Mouse (Mus musculus) G1E-ER4 (cell line): ENCODE data around the gene Ccr2. TPM values are rescaled to one million over a fixed set of nuclear protein-coding genes. Genes with fewer than 3 reads are reported as not detected.

ENCODE experiments used
- GATA1 ChIP-seq: IDR thresholded peaks from one replicate; pipeline ENCODE4 v1.8.0; 2012; ENCODE audit warnings: low read length, inconsistent platforms
- polyA plus RNA-seq: library from polyadenylated mRNA; stranded (reverse); fragments of >175 nt; gene quantifications from 2 replicates; pipeline ENCODE4 v1.2.3, GENCODE M21; 2012

The Ccr2 gene
- polyA plus RNA-seq, 1 experiment = not detected

- TF ChIP-seq GATA1 = no peak
These were observed 10.2 kb downstream of the Ccr2 start for GRCm38 (mm10) chr9:124111997-124112396.

- peak; percentile 49 for TF ChIP-seq GATA1
These were observed 11.0 kb downstream of the Ccr2 start for GRCm38 (mm10) chr9:124112591-124113239.

DNA sequence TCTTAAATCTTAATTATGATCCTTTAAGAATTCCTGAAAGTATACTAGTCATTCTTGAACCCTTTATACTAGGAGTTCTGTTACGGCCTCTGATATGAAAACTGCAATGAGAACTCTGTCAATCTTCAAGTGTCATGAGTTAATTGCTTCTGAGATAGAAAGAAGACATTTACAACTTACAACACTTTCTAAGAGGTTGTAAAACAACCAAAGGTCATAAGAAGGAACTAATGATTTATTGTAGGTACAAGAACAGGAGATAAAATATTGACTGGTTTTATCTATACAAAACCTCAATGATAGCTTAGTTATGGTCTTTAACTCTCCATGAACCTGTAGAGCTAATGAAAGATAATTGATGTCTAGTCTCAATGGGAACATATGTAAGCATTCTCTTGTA lies 12.0 kb downstream of the Ccr2 start:
- TF ChIP-seq GATA1 = no peak

- no peak for TF ChIP-seq GATA1
These were observed 16.7 kb downstream of the Ccr2 start for GRCm38 (mm10) chr9:124118489-124118888.

- TF ChIP-seq GATA1 = no peak
These were observed 19.8 kb downstream of the Ccr2 start, which contains the start of gene Ccr5 for GRCm38 (mm10) chr9:124121387-124122184. Gene Ccr5 (plus strand): TSS chr9:124121543.

GRCm38 (mm10) chr9:124125576-124125975 lies 23.8 kb downstream of the Ccr2 start:
- TF ChIP-seq GATA1 = no peak

DNA sequence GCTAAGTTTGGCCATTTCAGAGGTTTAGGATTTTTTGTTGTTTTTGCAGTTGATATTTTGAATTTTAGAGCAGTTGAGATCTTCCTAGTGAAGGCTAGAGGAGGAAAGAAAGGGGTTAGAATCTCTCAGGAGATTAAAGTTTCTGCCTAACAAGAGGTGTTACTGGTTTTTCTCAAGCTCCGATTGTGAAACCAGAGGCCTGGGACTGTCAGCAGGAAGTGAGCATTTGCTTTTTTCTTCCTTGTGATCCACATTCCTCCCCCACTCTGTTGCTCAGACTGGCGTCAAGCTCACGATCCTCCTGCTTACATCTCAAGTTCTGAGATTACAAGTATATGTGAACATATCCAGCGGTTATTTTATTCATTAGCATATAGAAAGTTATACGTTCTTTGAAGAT lies 24.6 kb downstream of the Ccr2 start:
- no peak for TF ChIP-seq GATA1

DNA sequence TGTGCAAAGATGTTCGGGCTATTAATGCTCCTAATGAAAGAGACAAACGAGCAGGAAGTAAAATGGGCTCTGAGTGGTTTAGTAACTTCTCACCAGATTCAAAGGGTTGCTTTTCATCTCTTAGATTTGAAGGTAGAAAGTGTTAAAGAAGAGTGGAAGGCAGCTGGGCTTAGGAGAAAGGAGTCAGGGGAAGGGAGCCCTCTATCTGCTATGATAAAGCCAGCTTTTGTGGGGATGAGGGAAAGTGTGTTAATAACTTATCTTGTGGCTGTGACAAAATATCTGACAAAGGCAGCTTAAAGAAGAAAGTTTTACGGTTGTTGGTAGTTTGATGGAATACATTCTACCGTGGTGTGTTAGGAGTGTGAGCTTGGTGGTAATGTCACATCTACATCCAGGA lies 25.7 kb downstream of the Ccr2 start:
- no peak for TF ChIP-seq GATA1

GRCm38 (mm10) chr9:124128379-124128778 lies 26.6 kb downstream of the Ccr2 start:
- no peak for TF ChIP-seq GATA1

GRCm38 (mm10) chr9:124137619-124138018 lies 35.9 kb downstream of the Ccr2 start:
- TF ChIP-seq GATA1 = no peak

GRCm38 (mm10) chr9:124138055-124138775 lies 36.5 kb downstream of the Ccr2 start:
- no peak for TF ChIP-seq GATA1

DNA sequence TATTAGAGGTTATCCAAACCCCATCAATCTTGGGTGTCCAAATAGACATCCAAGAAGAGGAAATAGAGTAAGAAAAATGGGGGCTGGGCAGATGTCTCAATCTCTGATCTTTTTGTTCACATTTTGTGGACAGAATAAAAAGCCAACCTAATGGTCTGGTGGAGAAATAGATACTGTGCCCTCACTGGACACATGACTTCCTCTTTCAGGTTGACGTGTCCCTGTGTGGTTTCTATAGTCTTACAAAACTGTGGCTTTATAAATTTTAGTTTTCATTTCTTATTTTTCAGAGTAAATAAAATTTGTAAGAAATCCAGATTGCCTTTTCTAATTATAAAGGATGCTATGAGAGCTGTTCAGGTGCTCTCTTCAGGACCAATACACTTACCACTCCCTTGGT lies 41.9 kb downstream of the Ccr2 start:
- TF ChIP-seq GATA1 = no peak

DNA sequence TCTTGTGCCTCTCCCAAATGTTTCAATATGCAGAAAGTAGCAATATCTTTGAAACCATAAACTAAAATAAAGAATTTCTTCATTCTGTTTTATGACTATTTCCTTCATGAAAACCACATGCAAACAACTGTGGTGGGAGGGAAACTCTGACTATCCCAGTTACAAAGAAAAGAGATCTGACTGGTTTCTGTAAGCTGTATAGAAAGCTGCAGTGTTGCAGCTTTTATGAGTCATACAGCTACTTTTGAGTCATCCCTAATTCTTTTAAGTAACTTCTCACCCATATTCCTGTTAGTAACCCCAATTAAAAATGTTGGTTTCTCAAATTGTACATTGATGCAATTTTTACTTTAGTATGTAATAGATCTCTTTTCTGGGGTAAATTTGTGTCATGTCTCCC lies 44.6 kb downstream of the Ccr2 start:
- no peak for TF ChIP-seq GATA1

Other genes starting within 250 kb of the Ccr2 start
- not detected in 2 replicates for gene Xcr1, start 239.9 kb upstream of the Ccr2 start, polyA plus RNA-seq
- 0.02 TPM in 1 of 2 replicates, not detected in the other for gene Ccr1, start 133.3 kb upstream of the Ccr2 start, polyA plus RNA-seq
- not detected in 2 replicates for gene Ccr1l1, start 123.5 kb upstream of the Ccr2 start, polyA plus RNA-seq
- not detected in 2 replicates for gene Ccr3, start 80.0 kb upstream of the Ccr2 start, polyA plus RNA-seq
- not detected in 2 replicates for gene Ccr5, start 19.6 kb downstream of the Ccr2 start, polyA plus RNA-seq
- gene 2010315B03Rik, start 210.7 kb downstream of the Ccr2 start, polyA plus RNA-seq = 0.37 and 0.46 TPM in 2 replicates